Mouse (Mus musculus): ENCODE results near the gene Esrp2. TPM values are rescaled to one million over a fixed set of nuclear protein-coding genes. Genes with fewer than 3 reads are reported as not detected.

The Esrp2 gene
- polyA plus RNA-seq, 1 experiment from 2014 or later, result 25.4 TPM

DNA sequence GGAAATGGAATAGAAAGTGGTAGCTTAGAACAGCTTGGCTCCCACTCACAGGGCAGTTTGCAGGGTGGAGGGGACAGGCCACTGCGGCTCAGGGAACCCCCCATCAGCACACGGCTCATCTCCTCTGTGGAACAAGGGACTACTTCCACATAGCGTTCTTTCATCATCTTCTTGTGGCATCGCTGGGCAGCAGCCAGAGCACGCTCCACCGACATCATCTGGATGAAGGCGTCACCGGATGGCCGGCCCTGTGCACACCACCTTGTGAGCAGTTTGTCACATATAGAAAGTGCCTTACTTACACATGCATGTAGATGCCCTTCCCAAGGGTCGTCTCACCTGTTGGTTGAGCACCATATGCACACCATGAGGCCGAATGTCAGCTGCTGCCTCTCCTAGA, 4.4 kb downstream of the Esrp2 start:
- Histone ChIP-seq H3K9ac (ENCODE audit: low read length) (no peak overlapping the region), H3K4me1 (replicated peaks; ENCODE audit: control insufficient read depth, insufficient read depth, low read length) (peaks cover 14% of the 10 kb centered on the region; the same call in 1 of the 2 replicates), H3K36me3 (ENCODE audit: control insufficient read depth, insufficient read depth, low read length) (peaks cover 54% of the 10 kb centered on the region), H3K9me3 (ENCODE audit: control insufficient read depth, low read length) (no peaks in the 10 kb centered on the region), H3K4me3 (ENCODE audit: low read depth, low read length) (no peak overlapping the region), H3K27ac (ENCODE audit: low read depth) (no peak overlapping the region), H3K4me2 (ENCODE audit: low read length) (no peak overlapping the region), H3K27me3 (replicated peaks; ENCODE audit: control insufficient read depth, insufficient read depth, low read length) (peaks cover 35% of the 10 kb centered on the region)
- ATAC-seq (replicated peaks; ENCODE audit: low FRiP score, low TSS enrichment, low read depth) (no peak), DNase-seq (ENCODE audit: low spot score) (no peak)
- 92% methylated on average over 11 of the region's 11 CpGs for WGBS

DNA sequence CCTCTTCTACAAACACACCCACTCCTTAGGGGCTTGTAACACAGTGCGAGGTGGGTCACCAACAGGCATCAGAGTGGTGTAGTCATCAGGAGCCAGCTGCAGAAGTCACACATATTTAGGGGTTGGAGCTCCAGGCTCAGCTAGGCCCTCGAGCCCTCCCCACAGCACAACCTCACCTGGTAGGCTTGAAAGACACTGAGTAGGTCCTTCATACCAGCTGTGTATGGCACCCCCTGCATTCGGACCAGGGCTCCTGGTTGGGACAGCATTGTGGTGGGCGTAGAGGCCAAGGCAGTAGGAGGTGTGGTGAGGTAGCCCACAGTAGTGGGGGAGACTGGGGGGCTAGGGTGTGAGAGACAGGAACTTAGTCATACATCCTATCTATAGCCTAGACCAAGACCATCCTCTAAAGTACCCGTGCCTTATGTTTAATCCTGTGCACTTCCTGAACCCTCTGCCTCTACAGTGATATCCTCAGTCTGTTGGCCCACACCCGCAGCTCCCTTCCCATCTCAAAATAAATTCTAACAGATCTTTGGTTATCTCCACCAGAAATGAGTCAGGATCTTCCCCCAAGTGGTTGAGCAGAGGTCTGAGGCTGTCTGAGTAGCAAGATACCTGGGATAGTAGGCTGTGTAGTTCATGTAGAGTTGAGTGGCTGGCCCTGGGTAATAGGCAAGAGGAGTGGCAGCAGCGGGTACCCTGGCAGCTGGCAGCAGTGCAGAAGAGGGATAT, 5.1 kb downstream of the Esrp2 start:
- Histone ChIP-seq H3K36me3 (ENCODE audit: control insufficient read depth, insufficient read depth, low read length) (peaks cover 54% of the 10 kb centered on the region), H3K27me3 (replicated peaks; ENCODE audit: control insufficient read depth, insufficient read depth, low read length) (peaks cover 28% of the 10 kb centered on the region), H3K4me2 (ENCODE audit: low read length) (no peak overlapping the region), H3K27ac (ENCODE audit: low read depth) (no peak overlapping the region), H3K4me3 (ENCODE audit: low read depth, low read length) (no peak overlapping the region), H3K4me1 (replicated peaks; ENCODE audit: control insufficient read depth, insufficient read depth, low read length) (peaks cover 10% of the 10 kb centered on the region; the same call in 1 of the 2 replicates), H3K9me3 (ENCODE audit: control insufficient read depth, low read length) (no peaks in the 10 kb centered on the region), H3K9ac (ENCODE audit: low read length) (no peak overlapping the region)
- WGBS, result 92% methylated on average over 7 of the region's 7 CpGs
- ATAC-seq (replicated peaks; ENCODE audit: low FRiP score, low TSS enrichment, low read depth) (no peak), DNase-seq (ENCODE audit: low spot score) (no peak)

GRCm38 (mm10) chr8:106131021-106131420, 5.8 kb downstream of the Esrp2 start:
- Histone ChIP-seq H3K9ac (ENCODE audit: low read length) (no peak overlapping the region), H3K27me3 (replicated peaks; ENCODE audit: control insufficient read depth, insufficient read depth, low read length) (peaks cover 22% of the 10 kb centered on the region), H3K27ac (ENCODE audit: low read depth) (no peak overlapping the region), H3K4me2 (ENCODE audit: low read length) (no peak overlapping the region), H3K36me3 (ENCODE audit: control insufficient read depth, insufficient read depth, low read length) (peaks cover 54% of the 10 kb centered on the region), H3K4me1 (replicated peaks; ENCODE audit: control insufficient read depth, insufficient read depth, low read length) (peaks cover 5% of the 10 kb centered on the region; the same call in 1 of the 2 replicates), H3K4me3 (ENCODE audit: low read depth, low read length) (no peak overlapping the region), H3K9me3 (ENCODE audit: control insufficient read depth, low read length) (no peaks in the 10 kb centered on the region)
- DNase-seq (ENCODE audit: low spot score) (no peak), ATAC-seq (replicated peaks; ENCODE audit: low FRiP score, low TSS enrichment, low read depth) (no peak)
- 83% methylated on average over 4 of the region's 4 CpGs for WGBS

GRCm38 (mm10) chr8:106130505-106130904, 6.3 kb downstream of the Esrp2 start:
- peaks cover 17% of the 10 kb centered on the region for H3K27me3 ChIP-seq (replicated peaks; ENCODE audit: control insufficient read depth, insufficient read depth, low read length)
- no peak overlapping the region for H3K27ac ChIP-seq (ENCODE audit: low read depth)
- H3K36me3 ChIP-seq (ENCODE audit: control insufficient read depth, insufficient read depth, low read length), result peaks cover 54% of the 10 kb centered on the region
- H3K9ac ChIP-seq (ENCODE audit: low read length), result no peak overlapping the region
- 88% methylated on average over 2 of the region's 2 CpGs for WGBS
- H3K4me1 ChIP-seq (replicated peaks; ENCODE audit: control insufficient read depth, insufficient read depth, low read length), result no peaks in the 10 kb centered on the region
- H3K4me3 ChIP-seq (ENCODE audit: low read depth, low read length), result no peak overlapping the region
- no peak overlapping the region for H3K4me2 ChIP-seq (ENCODE audit: low read length)
- ATAC-seq (replicated peaks; ENCODE audit: low FRiP score, low TSS enrichment, low read depth), result no peak
- DNase-seq (ENCODE audit: low spot score), result no peak
- H3K9me3 ChIP-seq (ENCODE audit: control insufficient read depth, low read length), result no peaks in the 10 kb centered on the region

GRCm38 (mm10) chr8:106129997-106130396, 6.8 kb downstream of the Esrp2 start:
- peaks cover 54% of the 10 kb centered on the region for H3K36me3 ChIP-seq (ENCODE audit: control insufficient read depth, insufficient read depth, low read length)
- H3K27ac ChIP-seq (ENCODE audit: low read depth), result no peak overlapping the region
- no peaks in the 10 kb centered on the region for H3K4me1 ChIP-seq (replicated peaks; ENCODE audit: control insufficient read depth, insufficient read depth, low read length)
- no peak overlapping the region for H3K9ac ChIP-seq (ENCODE audit: low read length)
- WGBS, result 69% methylated on average over 2 of the region's 2 CpGs
- no peaks in the 10 kb centered on the region for H3K9me3 ChIP-seq (ENCODE audit: control insufficient read depth, low read length)
- H3K4me2 ChIP-seq (ENCODE audit: low read length), result no peak overlapping the region
- H3K27me3 ChIP-seq (replicated peaks; ENCODE audit: control insufficient read depth, insufficient read depth, low read length), result peaks cover 12% of the 10 kb centered on the region
- DNase-seq (ENCODE audit: low spot score) (no peak), ATAC-seq (replicated peaks; ENCODE audit: low FRiP score, low TSS enrichment, low read depth) (no peak)
- no peak overlapping the region for H3K4me3 ChIP-seq (ENCODE audit: low read depth, low read length)

DNA sequence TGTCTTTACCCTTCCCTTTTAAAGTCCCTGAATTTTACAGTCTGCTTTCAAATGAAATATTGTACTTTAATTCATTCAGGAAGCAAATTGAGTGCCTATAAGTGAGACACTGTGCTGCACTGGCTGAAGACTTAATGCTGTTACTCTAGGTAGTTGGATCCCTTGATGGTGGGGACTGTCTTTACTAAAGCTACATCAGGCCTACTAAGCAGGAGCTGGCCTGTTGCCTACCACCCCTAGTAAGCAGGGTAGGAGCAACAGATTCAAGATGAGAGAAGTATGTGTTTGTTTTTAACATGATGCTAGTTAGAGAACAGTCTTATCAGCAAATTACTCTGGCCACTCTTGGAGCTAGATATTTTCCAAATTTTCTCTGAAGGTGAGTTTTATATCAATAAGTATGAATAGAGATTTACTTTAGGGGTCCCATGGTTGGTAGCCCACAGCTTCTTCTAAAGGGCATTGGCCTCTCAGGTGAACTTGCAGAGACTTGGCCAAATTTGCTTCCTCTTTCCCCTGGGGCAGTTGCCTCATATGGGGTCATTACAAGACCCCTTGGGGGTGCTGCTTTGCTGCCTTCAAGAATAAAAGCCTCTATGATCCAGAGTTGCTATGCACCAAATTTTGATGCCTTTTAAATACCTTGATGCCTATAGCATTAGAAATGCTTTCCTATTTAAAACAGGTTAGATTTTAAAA, 7.4 kb downstream of the Esrp2 start:
- ATAC-seq (replicated peaks; ENCODE audit: low FRiP score, low TSS enrichment, low read depth) (no peak), DNase-seq (ENCODE audit: low spot score) (no peak)
- H3K4me1 ChIP-seq (replicated peaks; ENCODE audit: control insufficient read depth, insufficient read depth, low read length), result no peaks in the 10 kb centered on the region
- peaks cover 5% of the 10 kb centered on the region for H3K27me3 ChIP-seq (replicated peaks; ENCODE audit: control insufficient read depth, insufficient read depth, low read length)
- H3K27ac ChIP-seq (ENCODE audit: low read depth), result no peak overlapping the region
- H3K36me3 ChIP-seq (ENCODE audit: control insufficient read depth, insufficient read depth, low read length), result peaks cover 54% of the 10 kb centered on the region
- no peak overlapping the region for H3K9ac ChIP-seq (ENCODE audit: low read length)
- no peak overlapping the region for H3K4me2 ChIP-seq (ENCODE audit: low read length)
- H3K4me3 ChIP-seq (ENCODE audit: low read depth, low read length), result no peak overlapping the region
- H3K9me3 ChIP-seq (ENCODE audit: control insufficient read depth, low read length), result no peaks in the 10 kb centered on the region

DNA sequence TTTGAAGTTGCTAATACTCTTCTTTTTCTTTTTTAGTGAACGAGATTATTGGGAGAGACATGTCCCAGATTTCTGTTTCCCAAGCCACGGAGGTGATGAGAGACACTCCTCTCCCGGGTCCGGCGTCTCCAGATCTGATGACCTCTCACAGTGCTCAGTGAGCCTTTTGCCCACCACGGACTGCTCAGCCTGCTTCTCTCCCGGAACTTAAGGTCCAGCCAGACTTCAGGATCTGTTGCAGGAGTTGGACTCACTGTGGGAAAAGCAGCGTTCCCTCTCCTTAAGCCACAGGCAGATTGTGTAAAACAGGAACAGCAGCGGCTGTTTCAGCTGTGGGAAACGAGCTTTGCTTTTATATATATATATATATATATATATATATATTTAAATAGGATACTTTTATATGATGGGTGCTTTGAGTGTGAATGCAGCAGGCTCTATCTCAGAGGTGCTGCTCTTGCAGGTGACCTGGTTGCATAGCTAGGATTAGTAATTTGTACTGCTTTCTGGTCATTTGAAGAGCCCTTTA, 8.8 kb downstream of the Esrp2 start:
- Histone ChIP-seq H3K4me2 (ENCODE audit: low read length) (no peak overlapping the region), H3K9ac (ENCODE audit: low read length) (no peak overlapping the region), H3K9me3 (ENCODE audit: control insufficient read depth, low read length) (no peaks in the 10 kb centered on the region), H3K27me3 (replicated peaks; ENCODE audit: control insufficient read depth, insufficient read depth, low read length) (no peaks in the 10 kb centered on the region), H3K4me3 (ENCODE audit: low read depth, low read length) (no peak overlapping the region), H3K4me1 (replicated peaks; ENCODE audit: control insufficient read depth, insufficient read depth, low read length) (no peaks in the 10 kb centered on the region), H3K36me3 (ENCODE audit: control insufficient read depth, insufficient read depth, low read length) (peaks cover 53% of the 10 kb centered on the region), H3K27ac (ENCODE audit: low read depth) (no peak overlapping the region)
- ATAC-seq (replicated peaks; ENCODE audit: low FRiP score, low TSS enrichment, low read depth), result no peak
- WGBS, result 89% methylated on average over 10 of the region's 10 CpGs
- DNase-seq (ENCODE audit: low spot score), result no peak

DNA sequence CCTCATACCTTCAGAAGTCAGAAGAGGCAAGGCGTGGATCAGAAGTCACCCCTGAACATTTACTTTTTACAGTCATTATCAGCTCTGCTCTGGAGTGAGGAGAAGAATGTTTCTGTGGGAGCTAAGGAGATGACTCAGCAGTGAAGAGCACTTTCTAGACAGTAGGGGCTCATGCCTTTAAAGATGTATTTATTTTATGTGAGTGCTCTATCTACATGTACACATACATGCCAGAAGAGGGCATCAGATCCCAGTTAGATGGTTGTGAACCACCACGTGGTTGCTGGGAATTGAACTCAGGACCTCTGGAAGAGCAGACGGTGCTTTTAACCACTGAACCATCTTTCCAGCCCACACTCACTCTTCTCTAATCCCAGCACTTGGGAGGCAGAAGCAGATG, 9.7 kb downstream of the Esrp2 start:
- DNase-seq (ENCODE audit: low spot score) (no peak), ATAC-seq (replicated peaks; ENCODE audit: low FRiP score, low TSS enrichment, low read depth) (no peak)
- H3K27ac ChIP-seq (ENCODE audit: low read depth), result no peak overlapping the region
- H3K9me3 ChIP-seq (ENCODE audit: control insufficient read depth, low read length), result no peaks in the 10 kb centered on the region
- no peaks in the 10 kb centered on the region for H3K27me3 ChIP-seq (replicated peaks; ENCODE audit: control insufficient read depth, insufficient read depth, low read length)
- H3K4me1 ChIP-seq (replicated peaks; ENCODE audit: control insufficient read depth, insufficient read depth, low read length), result no peaks in the 10 kb centered on the region
- H3K36me3 ChIP-seq (ENCODE audit: control insufficient read depth, insufficient read depth, low read length), result peaks cover 44% of the 10 kb centered on the region
- no peak overlapping the region for H3K4me3 ChIP-seq (ENCODE audit: low read depth, low read length)
- H3K4me2 ChIP-seq (ENCODE audit: low read length), result no peak overlapping the region
- H3K9ac ChIP-seq (ENCODE audit: low read length), result no peak overlapping the region
- WGBS, result 68% methylated on average over 3 of the region's 3 CpGs

All from intestine, embryonic 14.5 days (tissue).